Mouse (Mus musculus) left cerebral cortex, adult 8-10 months (tissue): ENCODE measurements around the gene Fbxl17. TPM values are rescaled to one million over a fixed set of nuclear protein-coding genes. Genes with fewer than 3 reads are reported as not detected.
A peak's percentile ranks its signal among the peaks of the same experiment; 100 is the strongest.

Experiments used
- DNase-seq, 2 experiments: peaks; one replicate each; pipeline ENCODE4 v3.0.0; 2022; ENCODE audit warnings: low spot score in 2 of 2
- total RNA-seq, 4 experiments: library from RNA; stranded (reverse); gene quantifications; 2 replicates each; pipeline ENCODE4 v1.2.4; 2022

Fbxl17 gene
- total RNA-seq, 4 experiments from 2014 or later: 55.6 to 64.1 (median 60.9) TPM

DNA sequence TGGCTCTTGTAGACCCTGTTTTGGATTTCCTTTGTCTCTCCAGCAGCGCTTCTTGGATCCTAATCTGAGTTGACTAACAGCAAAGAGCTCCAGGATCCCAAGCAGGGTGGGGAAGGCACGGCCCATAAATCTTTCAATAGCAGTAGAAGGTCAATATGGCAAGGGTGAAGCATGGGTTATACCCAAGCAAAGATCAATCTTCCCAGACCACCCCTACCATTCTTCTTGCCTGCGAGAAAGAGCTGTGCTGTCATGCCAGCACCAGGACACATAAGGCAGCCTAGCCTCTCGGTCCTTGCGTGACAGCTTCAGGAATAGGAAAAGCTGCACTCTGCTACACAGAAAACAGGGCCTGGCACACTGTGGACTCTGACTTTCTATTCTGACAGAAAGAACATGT lies 279.0 kb downstream of the Fbxl17 start:
- no peak for DNase-seq

DNA sequence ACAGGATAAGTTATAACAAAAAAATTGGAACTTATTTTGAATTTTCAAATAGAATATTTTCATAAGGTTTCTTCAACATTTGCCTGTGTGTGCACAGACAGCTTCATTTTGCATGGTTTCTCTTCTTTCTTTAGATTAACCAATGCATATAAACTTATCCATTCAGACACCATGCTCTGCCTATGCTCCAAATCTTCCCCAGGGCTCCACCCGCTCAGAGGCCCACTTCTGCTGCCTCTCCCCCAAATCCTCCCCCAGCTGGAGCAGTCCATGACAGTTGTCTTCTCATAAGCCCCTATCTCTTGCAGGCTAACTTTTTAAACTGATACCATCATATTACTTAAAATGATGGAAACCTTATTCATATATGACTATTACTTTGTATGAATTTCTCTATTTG lies 282.8 kb downstream of the Fbxl17 start:
- DNase-seq: no peak

DNA sequence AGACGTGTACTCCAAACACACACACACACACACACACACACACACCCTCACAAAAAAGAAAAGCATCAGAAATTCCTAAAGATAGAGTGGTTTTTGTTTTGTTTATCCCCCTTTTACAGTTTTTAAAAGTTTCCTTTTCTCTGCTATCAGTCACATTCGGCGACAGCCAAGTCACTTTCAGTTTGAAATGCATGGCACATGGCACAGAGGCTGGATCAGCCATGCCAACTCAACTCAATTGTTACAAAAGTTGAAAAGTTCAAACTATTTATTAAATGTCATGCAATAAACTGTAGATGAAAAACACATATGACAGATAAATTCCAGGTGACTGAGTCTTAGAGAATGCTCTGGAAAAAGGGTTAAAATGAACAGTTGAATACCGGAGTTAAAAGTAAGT lies 287.8 kb downstream of the Fbxl17 start:
- DNase-seq: no peak

DNA sequence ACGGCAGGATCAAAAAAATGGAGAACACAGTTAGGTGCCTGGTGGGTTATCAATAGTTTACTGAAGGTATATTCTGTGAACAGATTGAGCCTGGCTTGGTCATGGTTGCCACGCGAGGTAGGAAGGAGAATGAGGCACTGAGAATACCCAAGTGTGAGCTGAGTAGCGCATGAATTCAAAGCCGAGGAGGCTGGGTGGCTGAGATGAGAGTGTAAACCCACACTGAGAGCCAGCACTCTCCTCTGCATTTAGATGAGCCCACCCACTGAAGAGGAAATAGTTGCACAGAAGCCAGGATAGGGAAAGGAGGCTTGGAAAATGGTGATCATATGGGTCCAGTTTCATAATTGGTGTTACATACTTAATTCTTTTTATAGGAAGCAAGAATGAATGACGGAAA lies 290.7 kb downstream of the Fbxl17 start:
- DNase-seq: peak in 1 of 2 experiments; percentile 31

DNA sequence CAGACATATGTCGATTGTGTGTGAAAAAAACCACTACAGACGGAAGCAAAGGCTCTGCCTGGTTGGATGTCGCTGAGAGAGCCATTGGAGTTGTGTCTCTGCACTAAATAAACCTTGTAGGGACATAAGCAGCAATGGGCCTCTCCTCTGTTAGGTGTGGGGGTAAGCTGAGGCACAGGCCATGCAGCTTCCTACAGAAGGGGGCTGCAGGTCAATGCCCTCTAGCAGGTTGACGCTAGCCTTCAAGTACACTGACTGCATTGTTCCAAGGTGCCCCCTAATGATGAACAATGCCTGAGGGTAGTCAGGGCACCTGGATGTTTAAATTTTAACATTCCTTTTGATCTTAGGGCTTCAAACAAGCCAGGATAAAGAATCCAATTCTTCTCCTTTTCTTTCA lies 291.5 kb downstream of the Fbxl17 start:
- no peak for DNase-seq

DNA sequence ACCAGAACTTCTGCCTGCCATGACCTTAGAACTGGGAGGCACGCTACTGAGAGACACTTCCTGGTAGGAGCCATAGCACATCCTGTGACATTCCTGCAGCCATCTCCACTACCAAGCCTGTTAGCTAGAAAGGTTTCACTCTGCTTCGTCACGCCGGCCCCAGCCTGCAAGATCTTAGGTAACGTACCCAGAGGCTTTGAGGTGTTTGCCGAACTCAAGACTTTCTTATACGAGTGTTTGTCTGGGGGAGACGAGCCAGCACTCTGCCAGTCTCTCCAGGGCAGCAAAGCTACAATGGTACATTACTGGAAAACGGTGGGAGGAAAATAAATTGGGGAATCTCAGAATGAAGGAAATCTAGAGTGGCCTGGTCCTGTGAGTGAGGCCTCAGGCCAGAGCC lies 292.1 kb downstream of the Fbxl17 start:
- no peak for DNase-seq

DNA sequence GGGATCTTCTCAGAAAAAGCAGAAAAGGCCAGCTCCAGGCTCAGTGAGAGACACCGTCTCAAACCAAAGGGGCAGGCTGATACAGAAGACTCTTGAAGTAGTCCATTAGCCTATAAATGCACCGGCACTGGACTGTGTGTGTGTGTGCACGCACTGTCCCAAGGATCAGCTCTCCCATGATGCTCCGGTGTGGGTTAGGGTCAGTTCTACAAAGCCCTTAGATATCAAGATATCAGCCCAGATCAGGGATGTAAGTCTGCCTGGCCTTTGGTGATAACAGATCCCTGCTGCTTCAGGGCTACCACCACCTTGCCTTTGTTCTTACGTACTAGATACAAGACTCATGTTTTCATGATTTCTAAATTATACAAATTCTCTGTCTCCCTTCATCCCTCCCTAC lies 294.5 kb downstream of the Fbxl17 start:
- DNase-seq: no peak

DNA sequence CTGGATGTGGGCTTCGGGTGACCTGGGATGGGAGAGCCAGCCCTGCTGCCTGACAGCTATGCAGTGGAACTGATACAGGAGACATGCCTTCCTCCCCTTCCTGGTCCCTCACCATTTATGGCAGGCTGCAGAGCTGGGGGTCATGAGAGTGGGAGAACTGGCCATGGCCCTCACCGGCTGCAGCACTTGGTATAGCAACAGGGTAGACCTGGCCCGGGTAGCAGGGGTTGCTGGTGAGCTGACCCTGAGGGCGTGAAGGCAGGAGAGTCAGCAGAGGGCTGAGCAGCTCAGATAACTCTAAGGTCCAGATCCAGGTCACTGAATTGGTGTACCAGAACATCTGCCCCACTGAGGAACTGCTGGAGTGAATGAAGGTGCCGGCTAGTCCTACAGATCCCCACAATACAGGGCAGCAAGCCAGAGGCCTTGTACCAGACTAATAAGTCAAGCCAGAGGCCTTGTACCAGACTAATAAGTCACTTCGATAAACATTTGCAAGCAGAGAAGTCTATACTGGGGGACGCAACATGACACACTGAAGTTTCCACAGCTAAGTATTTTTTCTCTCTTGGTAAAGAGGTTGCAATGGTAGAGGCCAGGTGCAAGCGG lies 296.1 kb downstream of the Fbxl17 start:
- DNase-seq: no peak

DNA sequence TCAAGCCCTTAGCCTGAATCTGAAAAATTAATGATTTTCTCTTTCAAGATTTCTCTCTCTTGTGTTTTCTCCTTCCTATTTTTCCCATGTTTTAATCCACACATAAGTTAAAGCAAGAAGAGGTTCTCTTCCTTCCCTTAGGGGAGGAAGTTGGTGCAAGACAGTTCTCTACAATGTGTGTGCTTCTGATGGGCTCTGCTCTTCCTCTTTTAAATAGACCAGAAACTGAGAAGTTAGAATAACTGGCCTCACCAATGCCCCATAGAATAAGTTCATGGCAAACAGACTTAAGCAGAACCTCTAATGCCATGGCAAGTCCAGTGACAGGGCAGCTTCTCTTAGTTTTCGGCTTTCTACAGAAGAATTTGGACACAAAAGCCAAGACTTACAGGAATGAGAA lies 301.1 kb downstream of the Fbxl17 start:
- no peak for DNase-seq

DNA sequence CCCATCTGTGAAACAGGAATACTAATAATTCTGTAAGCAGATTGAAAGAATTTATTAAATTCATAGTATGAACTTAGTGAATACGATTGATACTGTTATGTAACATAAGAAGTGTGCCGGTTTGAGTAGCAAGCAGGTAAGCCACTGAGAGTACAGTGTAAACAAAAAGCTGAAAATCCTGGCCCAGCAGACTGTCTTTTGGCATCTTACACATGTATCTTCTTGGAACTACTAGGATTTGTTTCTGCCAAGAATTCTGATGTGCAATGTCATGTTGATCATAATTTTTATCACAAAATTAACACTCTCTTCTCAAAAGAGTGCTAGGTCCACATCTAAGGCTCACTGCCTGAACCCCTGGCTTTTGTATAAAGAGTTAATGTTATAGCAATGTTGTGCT lies 304.3 kb downstream of the Fbxl17 start:
- DNase-seq: no peak

DNA sequence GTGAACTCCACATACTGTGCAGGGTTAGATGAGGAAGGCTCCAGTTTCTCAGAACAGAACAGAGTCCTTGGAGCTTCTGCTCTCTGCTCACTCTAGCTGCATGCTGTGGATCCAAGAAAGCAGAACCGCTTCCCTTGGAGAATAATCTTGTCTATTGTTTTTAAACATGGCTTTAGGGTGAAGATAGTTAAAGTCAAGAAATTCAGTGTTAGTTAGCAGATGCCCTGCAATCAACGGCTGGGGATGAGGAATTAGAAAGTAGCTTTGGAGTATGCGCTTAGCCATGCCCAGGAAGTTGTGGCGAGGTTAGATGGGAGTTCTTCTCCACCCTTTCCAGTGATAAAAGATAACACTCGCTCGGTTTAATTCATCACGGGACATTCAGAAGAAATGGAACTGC lies 306.6 kb downstream of the Fbxl17 start:
- no peak for DNase-seq

DNA sequence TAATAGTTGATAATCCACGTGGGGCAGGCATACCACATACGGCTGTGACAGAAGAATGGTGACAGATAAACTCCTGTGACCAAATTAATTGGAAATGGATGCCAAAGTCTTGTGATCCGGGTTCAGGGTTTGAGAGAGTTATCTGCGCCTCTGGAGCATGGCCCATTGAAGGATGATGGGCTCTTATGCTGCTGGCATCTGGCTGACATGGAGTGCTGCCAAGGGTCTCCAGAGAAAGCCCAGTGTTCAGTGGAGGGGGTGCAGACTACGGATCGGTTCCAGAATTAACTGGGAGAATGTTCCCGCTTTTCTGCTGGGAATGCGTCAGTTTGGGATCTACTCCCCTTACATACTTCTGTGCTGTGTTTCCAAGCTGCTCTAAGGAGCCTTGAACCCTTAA lies 308.5 kb downstream of the Fbxl17 start:
- no peak for DNase-seq

DNA sequence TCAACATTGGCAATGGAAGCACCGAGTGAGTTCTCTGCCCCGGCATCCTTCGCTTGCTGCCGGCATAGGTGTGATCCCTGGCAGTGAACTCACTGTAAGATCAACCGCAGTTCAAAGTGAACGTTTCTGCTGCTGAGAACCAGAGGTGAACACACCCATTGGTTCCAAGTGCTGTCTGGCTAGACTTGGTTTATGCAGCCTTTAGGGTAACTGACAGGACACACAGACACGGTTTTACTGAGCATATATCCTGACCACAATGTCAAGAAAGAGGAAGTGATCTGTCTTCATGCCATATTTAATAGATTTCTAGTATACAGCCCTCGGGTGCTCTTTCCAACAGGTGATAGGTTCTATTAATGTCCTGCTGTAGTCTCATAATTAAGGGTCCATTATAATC lies 310.5 kb downstream of the Fbxl17 start:
- DNase-seq: no peak

DNA sequence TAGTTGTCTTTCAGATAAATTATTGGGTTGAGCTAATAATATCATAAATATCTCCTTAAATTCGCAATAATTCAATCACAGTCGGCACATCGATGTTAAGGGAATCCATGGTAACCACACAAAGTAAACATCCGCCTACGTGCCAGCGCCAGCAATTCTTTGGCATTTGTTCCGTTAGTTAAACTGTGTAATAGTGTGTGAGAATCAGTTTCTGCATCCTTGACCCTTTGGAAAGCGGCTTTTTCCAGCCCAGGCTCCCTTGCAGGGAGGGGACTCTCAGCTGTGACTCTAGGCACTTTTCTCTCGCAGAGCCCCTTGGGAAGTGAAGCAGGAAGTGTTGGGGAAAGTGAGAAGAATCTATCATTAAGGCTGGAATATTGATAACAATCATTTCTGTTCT lies 314.3 kb downstream of the Fbxl17 start:
- DNase-seq: no peak

DNA sequence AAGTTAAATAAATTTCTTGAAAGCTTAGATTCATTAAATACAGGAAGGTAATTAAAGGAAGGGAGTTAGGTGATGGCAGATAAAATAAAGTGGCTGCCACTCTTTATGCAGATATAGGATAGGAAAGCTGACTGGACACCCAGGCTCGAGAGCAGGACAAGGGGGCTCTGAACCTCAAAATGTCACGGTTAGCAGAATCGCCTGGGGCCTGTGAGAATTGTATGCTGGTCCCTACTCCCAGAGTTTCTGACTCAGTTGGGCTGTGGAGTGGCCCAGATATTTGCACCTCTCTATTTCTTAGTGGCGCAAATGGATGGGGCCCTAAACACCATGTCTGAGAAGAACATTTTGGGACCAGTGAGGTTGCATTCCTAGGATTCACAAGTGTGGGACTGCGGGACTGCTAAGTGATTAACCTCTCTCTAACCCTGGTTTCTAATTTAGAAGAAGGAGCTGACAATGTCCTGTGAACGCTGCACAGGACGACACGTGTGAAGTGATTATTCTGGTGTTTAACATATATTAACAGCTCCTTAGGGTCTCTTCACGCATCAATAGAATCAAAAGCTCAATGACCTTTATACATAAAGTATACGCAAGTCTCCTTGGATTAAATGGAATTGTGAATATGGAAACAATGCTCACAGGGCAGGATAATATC lies 314.8 kb downstream of the Fbxl17 start:
- DNase-seq: no peak

DNA sequence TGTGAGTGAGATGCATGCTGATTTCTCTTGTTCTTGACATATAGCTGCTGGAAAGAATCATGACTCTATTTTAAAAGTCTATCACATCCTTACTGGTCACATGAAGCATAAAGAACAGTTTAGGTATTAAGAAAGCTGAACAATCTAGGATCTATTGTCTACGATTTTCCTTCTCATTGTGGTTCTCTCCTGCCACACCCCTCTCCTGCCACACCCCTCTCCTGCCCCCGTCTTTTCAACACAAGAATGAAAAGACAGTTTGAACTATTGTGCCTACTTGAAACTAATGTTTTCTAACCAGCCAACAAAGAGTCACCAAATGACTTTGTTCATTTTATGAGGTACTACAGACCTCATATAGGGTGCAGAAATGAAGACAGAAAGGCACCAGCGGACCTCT lies 316.4 kb downstream of the Fbxl17 start:
- no peak for DNase-seq

DNA sequence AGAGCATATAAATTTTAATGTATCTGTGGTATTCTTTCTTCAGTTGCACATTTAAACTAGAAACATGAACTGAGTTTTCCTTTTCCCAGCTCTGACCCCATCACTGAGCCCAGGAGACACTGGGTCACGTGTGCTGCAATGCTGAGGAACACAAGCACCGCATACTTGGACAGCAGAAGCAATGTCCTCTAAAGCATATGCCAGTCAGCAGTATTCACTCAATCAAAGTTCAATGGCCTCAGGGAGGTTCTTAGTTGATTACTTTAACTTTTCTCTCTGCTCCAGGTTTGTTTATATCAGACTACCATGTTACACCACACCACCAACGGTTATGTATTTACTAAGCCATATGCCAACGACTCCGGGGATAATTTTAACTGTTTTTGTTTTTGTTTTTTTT lies 318.2 kb downstream of the Fbxl17 start:
- no peak for DNase-seq

DNA sequence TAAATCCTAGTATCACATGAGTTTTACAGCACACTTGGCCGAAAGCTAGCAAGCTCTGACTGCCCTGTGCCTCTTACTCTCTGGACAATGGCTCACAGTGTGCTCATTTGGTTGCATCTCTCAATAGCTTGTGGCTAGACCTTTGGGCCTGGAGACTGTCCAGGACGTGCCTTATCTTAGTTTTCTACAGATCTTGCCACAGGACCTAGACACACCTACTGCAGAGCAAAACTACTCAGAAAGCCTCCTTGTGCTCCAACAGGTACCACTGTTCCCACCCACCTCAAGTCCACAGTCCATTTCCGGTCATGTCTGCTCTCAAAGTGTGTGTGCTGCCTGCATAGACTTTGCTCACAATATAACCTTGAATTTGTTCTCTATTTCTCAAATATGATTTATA lies 319.8 kb downstream of the Fbxl17 start:
- no peak for DNase-seq

DNA sequence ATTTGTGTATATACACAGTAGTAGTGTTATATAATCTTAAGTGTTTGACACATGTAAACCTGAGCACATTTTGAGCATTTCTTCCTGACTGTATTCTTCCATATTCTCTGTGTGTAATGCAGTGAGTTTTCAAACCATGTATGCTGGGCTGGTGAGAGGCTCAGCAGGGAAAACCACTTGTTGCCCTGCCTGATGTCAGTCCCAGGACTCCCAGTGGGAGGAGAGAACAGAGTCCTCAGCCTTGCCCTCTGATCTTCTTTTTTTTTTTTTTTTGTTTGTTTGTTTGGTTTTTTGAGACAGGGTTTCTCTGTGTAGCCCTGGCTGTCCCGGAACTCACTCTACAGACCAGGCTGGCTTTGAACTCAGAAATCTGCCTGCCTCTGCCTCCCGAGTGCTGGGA lies 321.5 kb downstream of the Fbxl17 start:
- DNase-seq: no peak

DNA sequence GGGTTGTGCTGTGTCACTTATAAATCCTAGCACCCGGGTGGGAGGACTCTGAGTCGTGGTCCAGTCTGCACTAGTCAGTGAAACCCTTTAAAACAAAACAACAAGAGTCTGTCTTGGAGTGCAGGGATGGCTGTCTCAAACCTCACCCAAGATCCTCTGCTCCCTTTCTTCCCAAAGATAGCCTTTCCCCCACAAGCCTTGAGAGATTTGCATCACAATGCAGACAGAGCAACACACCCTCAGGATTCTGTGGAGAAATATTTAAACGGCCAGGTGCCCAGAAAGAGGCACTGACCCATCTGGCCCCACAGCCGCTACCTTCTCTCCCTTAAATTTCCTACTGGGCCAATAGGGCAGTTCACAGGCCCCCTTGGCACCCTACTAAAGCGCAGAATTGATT lies 323.4 kb downstream of the Fbxl17 start:
- DNase-seq: no peak

DNA sequence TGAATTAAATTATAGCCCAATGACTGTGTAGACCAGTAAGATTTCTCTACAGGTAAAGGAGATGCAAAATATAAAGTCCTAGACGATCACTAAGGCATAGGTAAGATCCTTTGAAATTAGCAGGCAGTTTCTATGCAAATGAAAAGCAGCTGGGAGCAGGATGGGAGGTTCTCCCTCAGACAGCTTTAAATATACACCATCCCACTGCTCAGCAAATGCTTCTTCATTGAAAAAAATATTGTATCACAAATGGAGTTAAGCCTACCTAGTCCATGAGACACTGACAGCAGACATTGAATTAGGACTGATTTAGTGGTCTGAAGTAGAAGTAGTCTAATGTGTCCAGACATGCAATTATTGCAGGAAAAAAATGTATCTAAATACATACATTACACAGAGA lies 327.1 kb downstream of the Fbxl17 start:
- DNase-seq: no peak

DNA sequence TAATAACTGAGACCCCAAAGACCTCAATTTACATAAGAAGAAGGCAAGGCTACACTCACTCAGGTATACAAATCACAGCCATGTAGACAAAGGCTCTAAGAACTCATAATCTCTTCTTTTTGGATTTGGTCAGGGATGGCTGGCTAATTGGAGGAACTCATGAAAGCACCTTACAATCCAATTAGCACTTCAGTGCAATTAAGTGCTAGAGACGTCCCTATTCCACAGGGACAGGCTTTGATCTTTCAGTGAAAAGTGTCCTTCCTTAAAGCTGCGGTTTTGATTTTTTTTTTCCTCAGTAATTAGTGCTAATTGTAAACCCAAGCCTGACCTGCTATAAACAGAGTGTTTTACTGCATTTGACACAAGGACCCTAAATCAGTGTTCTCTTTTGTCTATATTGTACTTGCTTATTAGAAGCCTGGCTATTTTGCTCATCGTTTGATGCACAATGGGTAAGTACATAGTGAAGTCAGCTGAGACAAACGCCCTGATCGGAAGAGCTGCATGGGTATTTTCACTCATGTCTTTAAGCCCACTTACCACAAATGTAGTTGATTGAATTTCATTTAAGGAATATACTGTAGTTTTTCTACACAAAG lies 327.8 kb downstream of the Fbxl17 start:
- no peak for DNase-seq

DNA sequence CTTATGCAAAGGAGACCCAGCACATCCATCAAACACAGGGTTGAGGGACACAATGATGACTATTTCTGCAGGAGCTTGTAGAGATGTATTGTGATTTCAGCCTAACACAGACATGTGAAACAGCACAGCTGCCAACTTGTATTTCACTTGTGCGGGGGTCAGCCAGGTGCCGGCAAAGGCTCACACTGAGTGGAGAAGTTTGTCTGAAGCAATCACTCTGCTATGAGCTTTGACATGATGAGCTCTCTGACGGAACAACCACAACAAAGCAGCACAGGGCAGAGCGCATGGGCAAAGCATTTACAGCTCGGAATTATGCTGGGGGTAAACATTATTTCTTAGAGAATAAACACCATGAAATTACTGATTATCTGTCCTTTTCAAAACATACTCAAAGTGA lies 328.6 kb downstream of the Fbxl17 start:
- no peak for DNase-seq
